Mouse (Mus musculus) liver, postnatal 0 days (tissue): ENCODE measurements around the gene Inpp5k.

Experiments
- CTCF ChIP-seq: sonication (generic); IDR thresholded peaks from 2 replicates; pipeline ENCODE4 v1.5.1; 2016; ENCODE audit warnings: antibody characterized with exemption, low read depth
- EP300 ChIP-seq: IDR thresholded peaks from 2 replicates; pipeline ENCODE4 v1.6.1; 2016; ENCODE audit warnings: antibody characterized with exemption, low read depth, mild to moderate bottlenecking

DNA sequence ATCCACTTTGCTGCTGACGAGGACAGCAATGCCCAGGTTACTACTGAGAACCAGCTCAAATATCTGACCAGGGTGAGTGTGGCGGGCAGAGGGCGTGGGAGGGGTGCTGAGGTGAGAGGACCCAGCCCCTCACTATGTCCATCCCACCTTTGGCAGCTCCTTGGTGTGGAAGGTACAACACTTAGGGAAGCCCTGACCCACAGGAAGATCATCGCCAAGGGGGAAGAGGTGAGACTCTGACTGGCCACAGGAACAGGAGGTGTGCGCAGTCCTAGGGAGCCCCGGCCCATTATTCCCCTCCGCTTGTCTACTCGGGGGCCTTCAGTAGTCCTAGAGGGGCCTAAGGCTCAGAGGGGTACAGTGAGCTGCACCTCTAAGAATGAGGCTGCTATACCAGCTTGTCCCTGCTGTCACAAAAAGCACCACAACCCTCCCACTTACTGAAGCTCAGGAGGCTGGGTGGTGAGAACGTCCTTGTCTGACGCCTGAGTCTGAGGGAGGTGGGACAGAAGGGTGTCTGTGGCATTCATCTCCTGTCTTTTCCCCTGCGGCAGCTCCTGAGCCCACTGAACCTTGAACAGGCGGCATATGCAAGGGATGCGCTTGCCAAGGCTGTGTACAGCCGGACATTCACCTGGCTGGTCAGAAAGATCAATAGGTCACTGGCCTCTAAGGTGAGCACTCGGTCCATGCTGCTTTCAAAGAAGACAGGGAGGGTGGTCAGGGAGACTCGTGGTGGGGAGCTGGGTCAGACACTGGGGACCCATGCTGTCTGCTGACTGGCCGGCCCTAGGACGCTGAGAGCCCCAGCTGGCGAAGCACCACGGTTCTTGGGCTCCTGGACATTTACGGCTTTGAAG, 30.4 kb downstream of the Inpp5k start:
- no peak for TF ChIP-seq EP300
- no peak for TF ChIP-seq CTCF
